Mouse (Mus musculus): ENCODE data around the gene Retsat.

Retsat gene

GRCm38 (mm10) chr6:72622917-72623316, 24.6 kb downstream of the Retsat start:
- no peak for DNase-seq (ENCODE audit: low read depth, low spot score)

- no peak for DNase-seq (ENCODE audit: low read depth, low spot score)
Measured at GRCm38 (mm10) chr6:72623661-72624402, 25.6 kb downstream of the Retsat start.

GRCm38 (mm10) chr6:72626391-72626790, 28.1 kb downstream of the Retsat start:
- DNase-seq (ENCODE audit: low read depth, low spot score), result no peak

GRCm38 (mm10) chr6:72627276-72627675, 29.0 kb downstream of the Retsat start:
- DNase-seq (ENCODE audit: low read depth, low spot score), result no peak

- DNase-seq (ENCODE audit: low read depth, low spot score), result no peak
Measured at GRCm38 (mm10) chr6:72630370-72630769, 32.1 kb downstream of the Retsat start.

GRCm38 (mm10) chr6:72630961-72631360, 32.7 kb downstream of the Retsat start:
- DNase-seq (ENCODE audit: low read depth, low spot score), result no peak

GRCm38 (mm10) chr6:72631700-72632099, 33.4 kb downstream of the Retsat start:
- no peak for DNase-seq (ENCODE audit: low read depth, low spot score)

- DNase-seq (ENCODE audit: low read depth, low spot score), result no peak
Measured at GRCm38 (mm10) chr6:72634311-72634710, 36.0 kb downstream of the Retsat start.

- peak; percentile 63 for DNase-seq (ENCODE audit: low read depth, low spot score)
Measured at GRCm38 (mm10) chr6:72635760-72636431, 37.6 kb downstream of the Retsat start.

- no peak for DNase-seq (ENCODE audit: low read depth, low spot score)
Measured at GRCm38 (mm10) chr6:72636940-72637339, 38.7 kb downstream of the Retsat start.

GRCm38 (mm10) chr6:72641218-72641954, 43.1 kb downstream of the Retsat start:
- DNase-seq (ENCODE audit: low read depth, low spot score), result no peak

GRCm38 (mm10) chr6:72644576-72644975, 46.3 kb downstream of the Retsat start:
- DNase-seq (ENCODE audit: low read depth, low spot score), result no peak

GRCm38 (mm10) chr6:72645364-72645763, 47.1 kb downstream of the Retsat start:
- no peak for DNase-seq (ENCODE audit: low read depth, low spot score)

- peak; percentile 57 for DNase-seq (ENCODE audit: low read depth, low spot score)
Measured at GRCm38 (mm10) chr6:72647383-72647820, 49.1 kb downstream of the Retsat start.

- DNase-seq (ENCODE audit: low read depth, low spot score), result no peak
Measured at GRCm38 (mm10) chr6:72648002-72648595, 49.8 kb downstream of the Retsat start.

- no peak for DNase-seq (ENCODE audit: low read depth, low spot score)
Measured at GRCm38 (mm10) chr6:72650338-72650851, 52.1 kb downstream of the Retsat start.

- no peak for DNase-seq (ENCODE audit: low read depth, low spot score)
Measured at GRCm38 (mm10) chr6:72653419-72653818, 55.1 kb downstream of the Retsat start.

GRCm38 (mm10) chr6:72654355-72654754, 56.1 kb downstream of the Retsat start:
- DNase-seq (ENCODE audit: low read depth, low spot score), result no peak

GRCm38 (mm10) chr6:72655309-72656052, 57.2 kb downstream of the Retsat start:
- peak; percentile 78 for DNase-seq (ENCODE audit: low read depth, low spot score)

GRCm38 (mm10) chr6:72656053-72656442, 57.8 kb downstream of the Retsat start:
- no peak for DNase-seq (ENCODE audit: low read depth, low spot score)

GRCm38 (mm10) chr6:72658006-72658405, 59.7 kb downstream of the Retsat start:
- DNase-seq (ENCODE audit: low read depth, low spot score), result no peak

Measured in embryo, embryonic 11.5 days (tissue).